8 mouse cellular contexts compared by ENCODE assay signal in genomic region chr3:121433968-121434533, GRCm38 (mm10). TPM values are rescaled to one million over a fixed set of nuclear protein-coding genes. Genes with fewer than 3 reads are reported as not detected.
DNase-seq lines count a peak whose midpoint lies in the region.

No protein-coding gene starts in this region.

- H3K36me3 ChIP-seq in hindbrain, embryonic 10.5 days, result peaks cover 88% of the 10 kb centered on the region

- H3K4me3 ChIP-seq in hindbrain, embryonic 10.5 days, result peak overlapping the region; percentile 20; the same call in 1 of the 2 replicates

- 65% methylated on average over 8 of the region's 8 CpGs for WGBS in hindbrain, embryonic 10.5 days

- no peaks in the 10 kb centered on the region for H3K9me3 ChIP-seq in hindbrain, embryonic 10.5 days

- H3K4me1 ChIP-seq in hindbrain, embryonic 10.5 days (replicated peaks), result peaks cover 93% of the 10 kb centered on the region

- H3K27ac ChIP-seq in hindbrain, embryonic 10.5 days, result peak overlapping the region; percentile 81

- no peaks in the 10 kb centered on the region for H3K27me3 ChIP-seq in hindbrain, embryonic 10.5 days (ENCODE audit: insufficient read depth, poor library complexity, severe bottlenecking)

- DNase-seq in embryo, embryonic 10 days (ENCODE audit: low spot score), result peak; percentile 79
- no peak for DNase-seq in embryo, embryonic 9.5 days (ENCODE audit: extremely low spot score)
- peak; percentile 48 for DNase-seq in embryo, embryonic 11.5 days (ENCODE audit: low read depth, low spot score)
- peak; percentile 50 for DNase-seq in hindbrain, embryonic 10.5 days (ENCODE audit: low spot score)
- peak; percentile 77 for DNase-seq in mesoderm, embryonic 11.5 days (ENCODE audit: low read depth, low spot score)
- DNase-seq in right cerebral cortex, postnatal 10 days (ENCODE audit: low spot score in 2 of 2), result no peak
- no peak for DNase-seq in cerebellum, adult 18-20 months
- no peak for DNase-seq in kidney, adult 8-10 months

RNA-seq across cellular contexts. Expression of gene Cnn3, which starts 7.8 kb away (rescaled TPM):
- 918 and 954 TPM in 2 replicates for polyA plus RNA-seq in hindbrain, embryonic 10.5 days (2016; fragmentation: Nextera tagmentation; extraction: Ambion mirVana)

Comparison
In these comparisons a context has a peak if more than half of its experiments do, and no peak if none do; other contexts are left out.
1. DNase-seq: peak in embryo, embryonic 10 days (single experiment), embryo, embryonic 11.5 days (single experiment), hindbrain, embryonic 10.5 days (single experiment) and mesoderm, embryonic 11.5 days (single experiment); none in embryo, embryonic 9.5 days (single experiment), right cerebral cortex, postnatal 10 days (0 of 2), cerebellum, adult 18-20 months (0 of 2) and kidney, adult 8-10 months (0 of 2).